Mouse (Mus musculus): Measurements from ENCODE around the gene Gm10717. TPM values are rescaled to one million over a fixed set of nuclear protein-coding genes. Genes with fewer than 3 reads are reported as not detected.
"Not testable (repeated sequence)": the region's sequence is repeated elsewhere in the genome, so short reads cannot be mapped to it uniquely, and the experiment has no call there.

The Gm10717 gene
- under 1 TPM in 1 of 2 experiments, not detected in 1; 0.68 TPM for total RNA-seq (2021)
- long read RNA-seq, experiment 1 = 0 reads
- long read RNA-seq, experiment 2 = 0 reads

GRCm38 (mm10) chr9:3024912-3025467 lies at the start of gene Gm10717:
TSS of gene Gm10717 (plus strand) at chr9:3025417.
- peak; percentile 58 to 79 for DNase-seq (ENCODE audit: low spot score in 2 of 2)
- intact Hi-C loops (cut with DNase I) = not testable (repeated sequence)

- peak in 1 of 2 experiments; percentile 8 for DNase-seq (ENCODE audit: low spot score in 2 of 2)
- intact Hi-C loops (cut with DNase I) = not testable (repeated sequence)
Observed at GRCm38 (mm10) chr9:3000445-3000972, 24.7 kb upstream of the Gm10717 start, which contains the start of gene Gm10722. TSS of gene Gm10722 (plus strand) at chr9:3000922.

GRCm38 (mm10) chr9:3001006-3001405 lies 24.2 kb upstream of the Gm10717 start:
- intact Hi-C loops (cut with DNase I) = not testable (repeated sequence)
- DNase-seq (ENCODE audit: low spot score in 2 of 2) = peak; percentile 2 to 51

- intact Hi-C loops (cut with DNase I) = not testable (repeated sequence)
- peak; percentile 100 for DNase-seq (ENCODE audit: low spot score in 2 of 2)
Observed at GRCm38 (mm10) chr9:3001948-3002659, 23.1 kb upstream of the Gm10717 start.

GRCm38 (mm10) chr9:3002794-3003396 lies 22.3 kb upstream of the Gm10717 start, which contains the start of gene Gm11168:
TSS of gene Gm11168 (plus strand) at chr9:3003346.
- DNase-seq (ENCODE audit: low spot score in 2 of 2); intact Hi-C loops (cut with DNase I): not testable (repeated sequence)

GRCm38 (mm10) chr9:3006179-3006578 lies 19.0 kb upstream of the Gm10717 start:
- intact Hi-C loops (cut with DNase I); DNase-seq (ENCODE audit: low spot score in 2 of 2): not testable (repeated sequence)

GRCm38 (mm10) chr9:3006636-3007035 lies 18.6 kb upstream of the Gm10717 start:
- intact Hi-C loops (cut with DNase I) = not testable (repeated sequence)

GRCm38 (mm10) chr9:3007272-3007671 lies 17.9 kb upstream of the Gm10717 start:
- intact Hi-C loops (cut with DNase I); DNase-seq (ENCODE audit: low spot score in 2 of 2): not testable (repeated sequence)

More at GRCm38 (mm10) chr9:3006636-3007035, 18.6 kb upstream of the Gm10717 start:
- DNase-seq (ENCODE audit: low spot score in 2 of 2) = peak; percentile 91 to 98

GRCm38 (mm10) chr9:3009331-3009730 lies 15.9 kb upstream of the Gm10717 start:
- DNase-seq (ENCODE audit: low spot score in 2 of 2); intact Hi-C loops (cut with DNase I): not testable (repeated sequence)

- intact Hi-C loops (cut with DNase I); DNase-seq (ENCODE audit: low spot score in 2 of 2): not testable (repeated sequence)
Observed at GRCm38 (mm10) chr9:3012054-3012621, 13.1 kb upstream of the Gm10717 start.

GRCm38 (mm10) chr9:3012733-3013279 lies 12.4 kb upstream of the Gm10717 start, which contains the start of gene Gm10721:
TSS of gene Gm10721 (plus strand) at chr9:3013140.
- intact Hi-C loops (cut with DNase I); DNase-seq (ENCODE audit: low spot score in 2 of 2): not testable (repeated sequence)

GRCm38 (mm10) chr9:3015354-3015753 lies 9.9 kb upstream of the Gm10717 start, which contains the start of gene Gm10720:
TSS of gene Gm10720 (plus strand) at chr9:3015654.
- DNase-seq (ENCODE audit: low spot score in 2 of 2); intact Hi-C loops (cut with DNase I): not testable (repeated sequence)

- peak in 1 of 2 experiments; percentile 6 for DNase-seq (ENCODE audit: low spot score in 2 of 2)
- intact Hi-C loops (cut with DNase I) = not testable (repeated sequence)
Observed at GRCm38 (mm10) chr9:3015896-3016295, 9.3 kb upstream of the Gm10717 start.

- DNase-seq (ENCODE audit: low spot score in 2 of 2); intact Hi-C loops (cut with DNase I): not testable (repeated sequence)
Observed at GRCm38 (mm10) chr9:3017108-3017507, 8.1 kb upstream of the Gm10717 start, which contains the start of gene Gm10719. TSS of gene Gm10719 (plus strand) at chr9:3017408.

- intact Hi-C loops (cut with DNase I) = not testable (repeated sequence)
Observed at GRCm38 (mm10) chr9:3018944-3019343, 6.3 kb upstream of the Gm10717 start.

GRCm38 (mm10) chr9:3019835-3020727 lies 5.1 kb upstream of the Gm10717 start:
- peak; percentile 72 to 90 for DNase-seq (ENCODE audit: low spot score in 2 of 2)
- intact Hi-C loops (cut with DNase I) = not testable (repeated sequence)

More at GRCm38 (mm10) chr9:3018944-3019343, 6.3 kb upstream of the Gm10717 start:
- DNase-seq (ENCODE audit: low spot score in 2 of 2) = peak; percentile 13 to 90

GRCm38 (mm10) chr9:3022316-3023008 lies 2.8 kb upstream of the Gm10717 start:
- intact Hi-C loops (cut with DNase I) = not testable (repeated sequence)
- DNase-seq (ENCODE audit: low spot score in 2 of 2) = peak; percentile 75 to 90

All from left cerebral cortex, postnatal 14 days (tissue).